Mouse (Mus musculus) right cerebral cortex, postnatal 25 days (tissue): ENCODE measurements around the gene 4933411K16Rik.

ENCODE experiments used
- DNase-seq: peaks from one replicate; pipeline ENCODE4 v3.0.0; 2022

The 4933411K16Rik gene

GRCm38 (mm10) chr19:42036357-42036756 lies 15.7 kb upstream of the 4933411K16Rik start:
- DNase-seq: no peak

- DNase-seq: no peak
Measured at GRCm38 (mm10) chr19:42037167-42037702, 14.8 kb upstream of the 4933411K16Rik start.

DNA sequence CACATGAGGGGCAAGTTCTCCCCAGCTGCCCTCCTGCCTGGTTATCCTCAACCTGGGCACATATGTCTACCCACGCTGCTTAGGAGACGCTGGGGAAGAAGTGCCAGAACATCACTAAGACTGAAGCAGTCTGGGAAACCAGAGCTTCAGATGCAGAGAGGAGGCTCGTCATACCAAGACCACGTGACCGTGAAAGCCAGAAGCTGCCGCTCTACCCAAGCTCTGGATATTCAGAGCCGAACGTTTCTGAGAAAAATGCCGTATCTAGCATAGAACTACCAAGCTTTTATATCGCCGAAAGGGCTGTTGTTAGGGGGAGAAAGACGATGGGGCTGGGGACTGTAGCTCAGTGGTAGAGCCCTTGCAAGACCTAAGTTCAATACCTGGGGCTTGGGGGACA lies 13.7 kb upstream of the 4933411K16Rik start:
- DNase-seq: no peak

DNA sequence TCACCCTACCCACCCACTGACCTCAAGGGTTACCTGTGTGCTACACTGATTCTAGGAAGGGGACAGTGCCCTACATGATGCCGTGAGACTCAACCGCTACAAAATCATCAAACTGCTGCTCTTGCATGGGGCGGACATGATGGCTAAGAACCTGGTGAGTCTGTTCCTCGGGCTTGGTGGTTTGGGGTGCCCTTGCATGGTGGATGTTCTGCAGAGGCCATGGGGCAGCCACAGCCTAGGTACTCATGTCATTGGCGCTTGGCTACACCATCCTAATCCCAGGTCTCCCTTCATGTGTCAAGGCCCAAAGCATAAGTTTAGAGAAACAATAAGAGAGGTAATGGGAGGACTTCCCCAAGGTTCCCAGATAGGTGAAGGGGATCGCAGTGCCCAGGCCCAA lies 8.1 kb upstream of the 4933411K16Rik start:
- DNase-seq: no peak

DNA sequence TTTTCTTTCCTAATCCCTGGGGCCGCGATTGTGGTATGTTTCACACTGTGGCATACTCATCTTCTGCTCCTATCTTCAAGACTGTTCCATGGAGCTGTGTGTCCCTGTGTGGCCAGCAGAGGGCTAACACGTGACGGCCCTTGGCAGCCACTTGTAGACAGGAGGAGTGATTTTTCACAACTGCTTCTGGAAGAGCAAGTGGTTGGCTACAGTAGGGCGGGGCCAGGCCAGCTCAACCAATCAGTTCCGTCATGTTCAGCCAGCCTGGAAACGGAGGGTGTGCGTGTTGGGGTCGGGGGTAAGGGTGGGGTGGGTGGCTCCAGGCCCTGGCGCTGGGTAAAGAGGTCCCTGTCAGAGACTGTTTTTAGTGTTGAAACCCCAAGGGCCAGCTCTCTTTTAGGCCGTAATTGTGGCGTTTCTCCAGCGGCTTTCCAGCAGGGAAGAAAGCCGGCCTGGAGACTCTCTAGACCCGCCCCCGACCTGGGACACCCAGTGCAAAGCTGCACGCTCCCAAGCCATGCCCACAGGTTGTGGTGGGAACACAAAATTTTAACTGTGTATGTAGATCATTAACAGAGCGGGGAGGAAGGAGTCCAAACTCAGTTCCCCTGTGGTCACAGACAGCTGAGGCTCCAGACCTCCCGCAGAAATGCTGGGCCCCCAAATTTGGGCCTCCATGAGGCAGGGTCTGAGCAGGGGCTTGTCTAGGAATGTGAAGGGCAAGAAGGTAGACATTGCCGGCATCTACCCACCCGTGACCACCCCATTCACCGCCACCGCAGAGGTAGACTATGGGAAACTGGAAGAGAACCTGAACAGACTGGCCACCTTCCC lies 6.6 kb upstream of the 4933411K16Rik start, which contains the start of gene Hoga1:
Gene Hoga1, plus strand, starts transcription at position 342 of the 834 bp plus-strand sequence.
- DNase-seq: peak; percentile 22

DNA sequence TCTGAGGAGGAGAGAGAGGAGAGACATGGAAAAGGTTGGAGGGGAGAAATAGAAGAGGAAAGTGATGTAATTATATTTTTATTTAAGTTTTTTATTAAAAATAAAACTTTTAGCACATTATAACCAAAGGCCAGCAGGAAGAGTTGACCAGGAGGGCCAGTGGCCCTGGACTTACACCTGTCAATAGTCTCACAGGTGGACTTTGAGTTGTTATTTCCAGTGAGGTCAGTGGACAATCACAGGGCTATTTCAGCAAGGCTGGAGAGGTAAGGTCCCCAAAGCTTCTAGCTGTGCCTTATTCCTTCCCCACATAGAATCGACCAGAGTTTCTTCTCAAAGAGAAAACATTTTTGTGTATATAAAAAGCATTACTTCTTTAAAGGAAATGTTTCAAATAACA lies 1.8 kb upstream of the 4933411K16Rik start:
- DNase-seq: no peak

GRCm38 (mm10) chr19:42051351-42051750 lies 697 bp upstream of the 4933411K16Rik start:
- no peak for DNase-seq

DNA sequence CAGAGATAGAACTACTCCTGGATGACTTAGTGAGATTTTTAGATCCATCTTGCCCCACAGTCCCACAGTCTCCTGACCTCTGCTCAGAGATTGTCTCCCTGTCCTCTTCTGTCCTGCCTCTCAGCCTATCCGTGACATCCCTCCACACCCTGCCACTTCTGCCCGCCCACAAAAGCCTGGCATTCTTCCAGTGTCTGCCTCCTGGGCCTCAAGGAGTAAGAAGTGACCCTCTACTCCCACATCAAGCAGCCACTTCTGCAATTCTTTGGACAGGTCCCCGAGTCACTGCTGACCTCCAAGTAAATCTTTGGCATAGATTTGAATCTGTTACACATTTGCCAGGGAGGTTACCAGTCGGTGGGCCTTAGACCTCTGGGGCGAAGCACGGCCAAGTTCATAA lies 2.2 kb downstream of the 4933411K16Rik start:
- DNase-seq: no peak

DNA sequence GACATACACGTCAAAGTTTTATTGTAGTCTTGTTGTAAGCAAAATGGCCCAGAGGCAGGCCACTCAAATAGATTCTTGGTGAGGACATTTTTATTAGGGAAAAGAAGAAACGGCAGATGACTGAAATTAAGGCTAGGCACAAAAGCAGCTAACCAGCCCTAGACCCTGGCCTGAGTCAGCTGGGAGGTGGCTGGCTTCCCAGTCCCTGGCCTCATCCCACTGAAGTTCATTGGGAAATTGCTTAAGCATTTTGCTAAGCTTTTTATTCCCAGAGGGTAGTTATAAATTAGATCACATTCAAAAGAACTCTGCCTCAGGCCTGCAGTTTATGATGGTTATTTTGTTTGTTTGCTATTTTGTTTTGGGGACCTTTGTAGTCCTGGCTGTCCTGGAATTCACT lies 3.8 kb downstream of the 4933411K16Rik start:
- no peak for DNase-seq

DNA sequence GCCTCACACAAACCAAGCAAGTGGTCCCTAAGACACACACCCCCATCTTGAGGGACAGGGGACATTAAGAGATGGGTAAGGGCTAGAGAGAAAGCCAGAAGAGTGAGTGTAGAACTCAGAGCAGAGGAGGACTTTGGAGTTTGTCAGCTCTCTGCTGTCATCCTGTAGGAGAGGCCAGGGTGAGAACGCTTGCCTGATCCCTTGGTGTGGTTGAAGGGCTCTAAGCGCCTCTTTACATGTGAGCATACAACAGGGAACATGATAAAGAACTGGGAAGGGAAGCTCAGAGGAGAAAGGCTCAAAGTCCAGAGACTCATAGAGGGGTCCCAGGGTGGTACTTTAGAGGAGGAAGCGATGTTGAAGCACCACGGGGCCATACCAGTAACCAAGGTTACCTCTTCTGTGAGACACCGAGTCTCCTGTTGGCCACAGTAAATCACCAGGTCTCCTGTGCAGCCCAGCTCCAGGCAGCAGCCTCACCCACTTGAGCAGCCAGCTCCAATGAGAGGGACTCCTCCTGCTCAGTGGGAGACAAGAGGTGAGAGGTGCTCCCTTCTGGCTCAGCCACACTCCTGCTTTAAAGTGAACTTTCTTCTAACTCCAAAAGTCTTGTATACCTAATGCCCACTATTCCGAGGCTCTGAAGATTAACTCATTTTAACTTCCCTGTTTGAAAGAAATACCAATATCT lies 4.8 kb downstream of the 4933411K16Rik start:
- DNase-seq: no peak

DNA sequence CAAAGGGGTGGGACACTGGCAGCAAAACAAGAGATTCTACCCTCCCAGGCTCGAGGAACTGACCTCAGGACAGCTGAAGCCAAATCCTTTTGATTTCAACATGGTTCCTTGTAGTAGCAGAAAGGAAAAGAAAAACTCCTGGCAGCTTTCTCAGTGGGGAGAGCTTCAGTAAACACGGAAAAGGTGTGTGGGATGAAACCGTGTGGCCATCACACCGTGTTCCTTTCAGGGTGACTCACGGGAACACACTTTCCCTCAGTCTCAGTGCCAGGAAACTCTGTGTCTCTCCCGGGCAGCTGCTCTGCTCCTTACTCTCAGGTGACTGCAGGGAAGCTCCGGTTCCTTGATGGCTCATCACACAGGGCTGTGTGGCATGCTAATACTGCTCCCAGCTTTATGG lies 6.4 kb downstream of the 4933411K16Rik start:
- DNase-seq: no peak

DNA sequence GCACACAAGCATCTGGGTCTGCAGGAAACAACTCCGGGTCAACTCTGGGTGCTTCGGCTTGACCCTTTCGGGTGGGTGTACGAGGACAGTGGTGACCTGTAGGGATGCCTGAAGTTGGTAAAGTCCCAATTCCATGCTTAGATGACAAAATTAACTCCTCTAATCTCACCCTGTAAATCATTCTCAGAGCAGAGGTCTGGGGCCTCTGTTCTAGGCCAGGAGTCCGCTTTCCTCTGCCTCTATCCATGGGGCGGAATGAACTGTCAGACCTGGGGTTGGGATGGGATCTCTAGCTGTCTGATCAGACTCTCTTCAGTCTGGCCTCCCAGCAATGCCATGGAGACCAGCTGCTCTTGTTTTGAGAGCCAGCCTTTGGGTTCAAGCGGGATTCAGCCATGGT lies 9.4 kb downstream of the 4933411K16Rik start:
- no peak for DNase-seq

- no peak for DNase-seq
Measured at GRCm38 (mm10) chr19:42068441-42069240, 16.6 kb downstream of the 4933411K16Rik start.

- no peak for DNase-seq
Measured at GRCm38 (mm10) chr19:42069241-42069525, 17.1 kb downstream of the 4933411K16Rik start.

DNA sequence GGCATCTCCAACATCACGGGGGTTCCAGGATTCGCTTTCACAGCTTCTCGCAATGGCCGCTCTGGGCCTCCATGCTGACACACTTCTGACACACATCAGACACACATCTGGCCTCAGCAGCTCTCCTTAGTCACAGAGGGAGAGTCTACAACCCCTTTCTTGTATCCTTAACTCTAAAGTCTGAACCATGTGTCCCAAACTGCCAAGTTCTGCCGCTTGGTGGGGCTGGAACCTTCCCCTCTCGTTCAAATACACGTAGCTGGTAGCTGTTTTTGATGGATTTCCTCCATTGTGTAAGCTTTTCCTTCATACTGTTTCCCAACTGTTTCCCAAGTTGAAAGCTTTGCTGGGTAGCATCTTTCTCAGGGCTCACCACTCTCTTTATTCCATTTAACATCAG lies 19.2 kb downstream of the 4933411K16Rik start:
- DNase-seq: no peak

DNA sequence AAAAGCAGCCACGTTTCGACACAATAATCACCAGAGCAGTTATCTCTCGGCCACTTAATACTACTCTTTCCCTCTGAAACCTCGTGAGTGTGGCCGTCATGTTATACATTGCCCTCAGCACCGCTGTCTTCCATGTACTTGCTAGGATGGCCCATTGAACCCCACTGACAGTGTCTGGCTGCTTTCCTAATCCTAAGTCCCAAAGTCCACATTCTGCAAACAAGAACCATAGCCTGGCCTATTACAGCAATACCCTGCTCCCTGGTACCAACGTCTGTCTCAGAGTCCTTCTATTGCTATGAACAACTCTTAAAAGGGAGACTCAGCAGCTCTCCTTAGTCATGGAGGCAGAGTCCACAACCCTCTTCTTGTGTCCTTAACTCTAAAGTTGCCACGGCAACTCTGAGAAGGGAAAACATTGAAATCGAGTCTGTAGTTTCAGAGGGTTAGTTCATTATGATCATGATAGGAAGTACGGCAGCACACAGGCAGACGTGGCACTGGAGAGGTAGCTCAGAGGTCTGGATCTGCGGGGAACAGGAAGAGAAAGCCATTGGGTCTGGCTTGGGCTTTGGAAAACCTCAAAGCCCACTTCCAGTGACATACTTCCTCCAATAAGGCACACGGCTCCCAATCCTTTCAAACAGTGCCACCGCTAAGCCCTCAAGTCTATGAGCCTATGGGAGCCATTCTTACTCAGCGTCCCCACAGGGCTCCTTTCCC lies 20.0 kb downstream of the 4933411K16Rik start:
- DNase-seq: no peak

- DNase-seq: no peak
Measured at GRCm38 (mm10) chr19:42072802-42073201, 20.8 kb downstream of the 4933411K16Rik start.

DNA sequence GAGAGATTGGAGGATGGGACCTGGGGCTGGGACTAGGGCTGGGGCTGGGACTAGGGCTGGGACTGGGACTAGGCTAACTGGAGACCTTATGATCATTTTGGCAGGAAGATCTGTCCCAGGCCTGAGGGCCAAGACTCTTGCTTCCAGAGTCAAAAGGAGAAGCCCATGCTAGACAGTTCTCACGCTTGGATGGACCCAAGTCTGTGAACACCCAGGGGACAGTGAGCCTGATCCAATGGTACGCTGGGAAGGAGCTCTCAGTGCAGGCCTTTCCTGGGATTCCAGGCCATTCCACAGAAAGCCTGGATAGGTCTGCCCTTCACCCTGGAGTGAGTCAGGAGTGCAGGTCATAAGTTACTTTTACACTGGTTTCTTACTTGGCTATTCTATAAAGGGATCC lies 23.0 kb downstream of the 4933411K16Rik start:
- DNase-seq: no peak

GRCm38 (mm10) chr19:42075992-42076391 lies 23.9 kb downstream of the 4933411K16Rik start:
- DNase-seq: no peak

DNA sequence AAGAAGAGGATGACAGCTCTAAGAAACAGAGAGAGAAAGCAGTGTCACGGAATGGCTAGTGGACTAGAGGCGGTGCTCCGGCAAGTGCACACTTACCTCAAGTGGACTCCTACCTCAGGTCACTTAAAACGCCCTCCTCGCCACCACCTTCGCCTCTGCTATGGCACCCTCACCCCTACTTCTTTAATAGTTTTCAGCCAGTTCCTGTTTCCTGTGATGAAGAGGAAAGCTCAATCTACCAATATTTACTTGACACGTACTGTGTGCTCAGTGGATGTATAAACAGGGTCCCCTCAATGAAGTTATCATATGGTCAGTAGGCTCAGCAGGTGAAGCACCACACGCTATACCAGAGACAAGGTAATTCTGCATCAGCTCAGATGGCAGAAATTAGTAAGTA lies 26.5 kb downstream of the 4933411K16Rik start:
- no peak for DNase-seq

DNA sequence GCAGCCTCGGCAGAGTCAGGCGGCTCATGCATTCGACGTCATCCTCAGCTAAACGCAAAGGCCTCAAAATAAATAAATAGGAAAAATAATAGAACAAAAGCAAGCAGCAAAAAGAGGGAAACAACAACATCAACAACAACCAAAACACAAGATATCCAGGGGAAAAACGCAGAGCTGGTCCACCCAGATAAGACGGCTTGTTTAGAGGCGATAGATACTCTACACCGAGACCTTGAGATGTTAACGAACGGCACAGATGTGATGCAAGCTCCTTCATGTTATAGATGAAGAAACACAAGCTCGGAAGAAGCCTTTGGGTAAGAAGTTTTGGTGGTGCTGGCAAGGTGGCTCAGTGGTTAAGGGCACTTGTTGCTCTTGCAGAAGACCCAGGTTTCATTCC lies 27.0 kb downstream of the 4933411K16Rik start:
- no peak for DNase-seq

DNA sequence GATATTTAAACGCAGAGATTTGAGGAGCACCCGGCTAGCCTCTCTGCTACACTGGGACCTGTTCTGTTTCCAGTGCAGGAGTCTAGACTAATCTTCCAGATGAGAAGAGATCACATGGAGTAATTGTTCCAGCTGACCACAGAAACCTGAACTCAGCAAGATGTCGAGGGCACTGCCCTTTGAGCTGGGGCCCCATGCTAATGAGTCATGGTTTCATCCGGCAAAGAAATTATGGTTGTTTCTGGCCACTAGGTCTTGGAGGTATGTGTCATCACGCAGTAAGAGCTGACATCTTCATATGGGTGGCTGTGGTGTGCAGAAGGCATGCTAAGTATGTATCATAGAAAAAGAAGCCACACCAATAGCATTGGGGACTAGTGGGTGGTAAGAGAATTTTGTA lies 27.9 kb downstream of the 4933411K16Rik start:
- DNase-seq: no peak

GRCm38 (mm10) chr19:42080469-42080868 lies 28.4 kb downstream of the 4933411K16Rik start:
- no peak for DNase-seq
